Mouse (Mus musculus) lung, adult 2 months (tissue): ENCODE measurements around the gene Plce1. TPM values are rescaled to one million over a fixed set of nuclear protein-coding genes. Genes with fewer than 3 reads are reported as not detected.

Experiments used
- DNase-seq: peaks from one replicate; pipeline ENCODE4 v3.0.0; 2022
- H3K4me1 ChIP-seq: fragments of 200-500 bp; 2 replicates; pipeline ENCODE4 v1.6.1; 2011; ENCODE audit warnings: low read length; ENCODE audit not compliant: control insufficient read depth, insufficient read depth
- H3K4me3 ChIP-seq: fragments of 200-500 bp; replicated peaks from 2 replicates; pipeline ENCODE3; 2011; ENCODE audit warnings: low read depth, mild to moderate bottlenecking, control low read depth, low read length; ENCODE audit errors: extremely low read depth
- CTCF ChIP-seq: fragments of 200-500 bp; IDR thresholded peaks from 2 replicates; pipeline ENCODE4 v1.5.1; 2011; ENCODE audit warnings: mild to moderate bottlenecking, low read length, control low read depth; ENCODE audit not compliant: insufficient read depth
- POLR2A ChIP-seq: fragments of 200-500 bp; IDR thresholded peaks from 2 replicates; pipeline ENCODE4 v1.6.1; 2011; ENCODE audit warnings: low read depth, mild to moderate bottlenecking, control low read depth, low read length, borderline replicate concordance; ENCODE audit errors: extremely low read depth
- WGBS: fragments of 180-500 bp; shearing (Covaris S2); methylation state at CpG from one replicate; pipeline ENCODE4 v1.1.7; 2018; 5-methylcytosine and 5-hydroxymethylcytosine counted together
- polyA plus RNA-seq: library from polyadenylated mRNA; depleted of rRNA; stranded (reverse); fragments of >200 nt; gene quantifications from 2 replicates; pipeline ENCODE4 v1.2.3, GENCODE M21; 2012

The Plce1 gene
- polyA plus RNA-seq, 1 experiment, result 9.0 TPM

DNA sequence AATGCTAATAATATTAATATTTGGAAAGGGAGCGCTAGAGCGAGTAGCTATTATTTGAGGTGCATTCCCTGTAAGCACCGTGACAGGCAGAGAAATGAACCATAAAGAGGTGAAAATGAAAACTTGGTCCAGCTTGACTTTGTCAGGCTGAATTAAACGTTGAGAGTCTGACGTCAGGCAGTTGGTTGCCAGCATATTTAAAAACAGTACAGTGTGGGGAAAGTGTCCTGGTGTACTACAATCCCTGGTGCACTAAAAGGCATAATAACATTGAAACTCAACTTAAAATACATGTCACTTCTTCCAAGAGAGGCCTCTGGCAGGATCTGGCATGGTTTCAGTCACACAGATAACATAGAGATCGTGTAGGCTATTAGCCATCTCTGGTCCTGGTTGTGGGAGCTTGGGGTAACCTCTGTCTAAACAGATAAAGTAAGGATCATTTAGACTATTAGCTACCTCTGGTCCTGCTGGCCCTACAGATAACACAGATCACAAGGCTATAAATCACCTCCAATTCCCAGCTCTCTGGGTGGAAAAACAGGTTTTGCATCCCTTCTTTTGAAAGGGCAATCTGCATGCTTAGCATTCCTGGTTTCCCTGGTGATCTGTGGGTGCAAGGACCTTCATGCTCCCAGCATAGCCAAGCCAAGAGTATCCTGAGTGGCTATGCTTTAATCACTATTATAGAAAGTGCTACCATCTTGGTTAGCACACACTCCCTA, 164.1 kb downstream of the Plce1 start:
- no peak for DNase-seq
- Histone ChIP-seq H3K4me1 (no peaks in the 10 kb centered on the region; the same call in 1 of the 2 replicates), H3K4me3 (no peak overlapping the region)
- TF ChIP-seq CTCF (no peak), POLR2A (no peak)
- WGBS, result 38% methylated on average over 6 of the region's 6 CpGs

DNA sequence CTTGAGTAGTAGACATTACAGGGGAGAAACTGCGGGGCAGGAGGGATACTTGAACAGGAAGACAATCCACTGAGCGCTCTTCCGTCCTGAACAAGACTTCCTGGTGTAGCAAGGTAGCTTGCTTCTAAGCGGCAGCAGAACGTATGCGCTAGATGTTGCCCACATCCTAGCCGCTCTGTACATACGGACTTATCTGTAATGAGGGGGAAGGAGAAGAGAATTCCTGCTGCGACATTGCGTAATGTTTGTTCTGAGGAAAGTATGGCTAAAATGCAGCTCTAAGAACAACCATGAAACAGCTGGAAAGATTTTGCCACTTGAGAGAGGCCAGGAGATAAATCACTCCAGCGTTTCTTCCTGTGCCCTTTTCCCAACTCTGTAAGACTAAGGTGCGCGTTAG, 177.1 kb downstream of the Plce1 start:
- H3K4me1 ChIP-seq, result 0 out of 2 replicates have a peak, but pooled peaks cover 3% of the 10 kb centered on the region
- no peak for TF ChIP-seq POLR2A
- no peak for TF ChIP-seq CTCF
- WGBS, result 54% methylated on average over 13 of the region's 13 CpGs
- DNase-seq, result peak; percentile 15
- H3K4me3 ChIP-seq, result no peak overlapping the region

DNA sequence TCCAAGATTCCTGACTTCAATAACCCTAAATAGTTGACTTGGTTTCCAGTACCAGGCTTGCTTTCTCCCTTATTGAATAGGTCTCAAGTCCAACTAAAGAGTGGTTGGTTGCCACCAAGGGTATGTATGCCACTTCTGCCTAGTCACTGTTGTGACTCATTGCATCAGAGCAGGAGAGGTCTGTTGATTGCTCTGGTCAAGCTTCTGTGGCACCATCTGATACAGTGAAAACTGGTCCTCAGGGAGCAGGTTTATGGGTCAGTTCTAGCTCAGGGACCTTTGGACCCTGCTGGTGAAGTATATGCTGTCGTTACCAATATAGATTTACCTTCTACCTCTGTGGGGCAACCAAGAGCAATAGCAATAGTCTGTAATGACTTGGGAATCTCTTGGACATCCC, 184.5 kb downstream of the Plce1 start:
- TF ChIP-seq POLR2A, result no peak
- TF ChIP-seq CTCF, result no peak
- DNase-seq, result no peak
- WGBS, result 76% methylated on average over 1 of the region's 1 CpGs
- Histone ChIP-seq H3K4me3 (no peak overlapping the region), H3K4me1 (no peaks in the 10 kb centered on the region)

DNA sequence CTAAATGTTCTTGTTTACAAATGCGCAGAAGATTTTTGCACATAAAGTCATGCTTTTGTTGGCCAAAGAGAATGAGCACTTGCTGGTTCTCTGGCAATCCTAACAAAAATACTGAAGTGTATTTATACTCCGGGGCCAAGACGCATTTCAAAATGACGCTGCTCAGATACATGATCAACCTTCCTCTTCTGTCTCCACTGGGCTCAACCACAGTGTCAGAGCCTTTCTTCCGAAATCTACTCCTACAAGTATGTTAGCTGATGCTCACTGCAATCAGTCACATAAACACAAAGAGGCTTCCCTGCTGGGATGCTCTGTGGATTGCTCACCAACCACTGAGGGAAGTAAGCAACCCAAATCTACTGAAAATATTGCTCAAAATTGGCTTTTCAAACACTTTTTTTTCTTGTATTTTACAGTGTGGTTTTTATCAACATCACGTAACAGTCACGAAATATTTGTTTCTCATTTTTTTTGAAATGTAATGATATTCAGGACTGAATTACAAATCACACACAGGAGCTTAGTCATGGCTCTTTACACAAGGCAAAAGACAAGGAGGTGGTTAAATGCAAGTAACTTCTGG, 191.2 kb downstream of the Plce1 start:
- DNase-seq, result no peak
- H3K4me3 ChIP-seq, result no peak overlapping the region
- TF ChIP-seq POLR2A (no peak), CTCF (no peak)
- WGBS, result 70% methylated on average over 7 of the region's 7 CpGs
- no peaks in the 10 kb centered on the region for H3K4me1 ChIP-seq

DNA sequence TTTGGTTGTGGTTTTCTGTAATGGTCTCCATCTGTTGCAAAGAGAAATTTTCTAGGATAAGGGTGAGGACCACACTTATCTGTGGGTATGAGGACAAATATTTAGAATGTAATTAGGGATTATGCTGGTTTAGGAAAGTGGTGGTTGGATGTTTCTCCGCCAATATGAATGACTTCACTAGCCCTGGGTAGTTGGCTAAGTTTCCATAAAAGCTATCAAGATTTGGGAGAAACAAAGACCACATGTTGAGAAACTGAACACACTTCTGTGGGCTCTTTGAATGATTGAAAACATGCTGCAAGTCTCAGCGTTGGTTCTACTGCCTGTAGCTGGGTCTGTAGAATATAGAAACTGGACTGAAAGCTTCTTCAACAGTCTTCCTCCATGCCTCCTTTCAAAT, 193.0 kb downstream of the Plce1 start:
- WGBS, result 70% methylated on average over 2 of the region's 2 CpGs
- Histone ChIP-seq H3K4me3 (no peak overlapping the region), H3K4me1 (no peaks in the 10 kb centered on the region)
- no peak for DNase-seq
- TF ChIP-seq POLR2A (no peak), CTCF (no peak)

DNA sequence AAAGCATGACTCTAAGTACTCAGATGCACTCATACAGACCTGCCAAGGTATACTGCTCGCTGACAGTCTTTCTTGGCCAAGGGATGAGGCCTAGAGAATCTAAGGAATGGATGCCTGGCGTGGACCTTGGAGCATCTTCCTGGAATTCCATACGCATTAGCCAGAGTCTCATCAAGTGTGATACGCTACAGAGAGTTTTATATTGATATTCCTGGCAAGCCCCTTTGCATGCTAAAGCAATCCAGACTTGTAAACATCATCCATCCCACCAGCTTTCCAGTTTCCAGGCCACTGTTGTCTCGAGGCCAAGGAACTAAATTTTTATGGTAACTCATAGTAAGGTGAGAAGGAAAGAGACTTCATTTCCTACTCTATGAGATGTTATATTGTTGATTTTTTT, 197.7 kb downstream of the Plce1 start:
- TF ChIP-seq CTCF (no peak), POLR2A (no peak)
- Histone ChIP-seq H3K4me1 (no peaks in the 10 kb centered on the region), H3K4me3 (no peak overlapping the region)
- 82% methylated on average over 5 of the region's 5 CpGs for WGBS
- no peak for DNase-seq

DNA sequence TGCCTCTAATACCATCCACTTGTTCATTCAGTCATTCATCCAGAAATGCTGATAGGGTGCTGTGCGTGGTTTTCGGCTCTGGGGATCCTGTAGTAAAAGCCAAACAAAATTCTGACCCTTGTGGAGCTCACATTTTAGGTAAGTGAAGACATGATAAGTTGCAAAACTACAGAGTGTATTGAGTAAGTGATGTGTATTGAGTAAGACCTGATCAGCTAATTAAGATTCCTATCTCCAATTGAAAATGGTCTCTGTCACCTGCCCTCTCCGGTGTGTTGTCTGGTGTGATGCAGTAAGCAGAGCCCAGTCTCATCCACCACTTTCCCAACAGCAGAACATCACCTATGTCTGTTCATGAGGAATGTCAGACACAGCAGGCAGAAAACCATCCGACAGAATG, 198.6 kb downstream of the Plce1 start:
- WGBS, result 92% methylated on average over 4 of the region's 4 CpGs
- TF ChIP-seq CTCF (no peak), POLR2A (no peak)
- DNase-seq, result no peak
- no peaks in the 10 kb centered on the region for H3K4me1 ChIP-seq
- no peak overlapping the region for H3K4me3 ChIP-seq

DNA sequence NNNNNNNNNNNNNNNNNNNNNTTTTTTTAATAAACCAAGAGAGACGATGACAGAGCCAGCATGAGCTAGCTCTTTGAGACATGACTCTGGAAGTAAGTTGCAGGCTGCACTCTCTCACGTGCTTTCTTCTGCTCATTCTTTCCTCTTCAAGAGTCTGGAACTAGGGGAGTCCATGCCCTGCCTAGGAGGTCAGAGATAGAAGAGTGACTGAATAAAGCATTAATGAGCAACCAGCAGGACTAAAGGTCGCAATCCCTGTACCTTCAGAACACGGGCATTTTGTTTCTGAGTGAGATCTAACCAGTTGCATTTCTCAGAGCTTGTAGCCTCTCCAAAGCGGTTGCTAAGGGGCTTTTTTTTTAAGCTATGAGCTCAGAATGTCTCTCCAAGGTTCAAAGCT, 206.4 kb downstream of the Plce1 start:
- TF ChIP-seq POLR2A (no peak), CTCF (no peak)
- Histone ChIP-seq H3K4me1 (no peaks in the 10 kb centered on the region), H3K4me3 (no peak overlapping the region)
- DNase-seq, result no peak
- WGBS, result 71% methylated on average over 5 of the region's 5 CpGs

DNA sequence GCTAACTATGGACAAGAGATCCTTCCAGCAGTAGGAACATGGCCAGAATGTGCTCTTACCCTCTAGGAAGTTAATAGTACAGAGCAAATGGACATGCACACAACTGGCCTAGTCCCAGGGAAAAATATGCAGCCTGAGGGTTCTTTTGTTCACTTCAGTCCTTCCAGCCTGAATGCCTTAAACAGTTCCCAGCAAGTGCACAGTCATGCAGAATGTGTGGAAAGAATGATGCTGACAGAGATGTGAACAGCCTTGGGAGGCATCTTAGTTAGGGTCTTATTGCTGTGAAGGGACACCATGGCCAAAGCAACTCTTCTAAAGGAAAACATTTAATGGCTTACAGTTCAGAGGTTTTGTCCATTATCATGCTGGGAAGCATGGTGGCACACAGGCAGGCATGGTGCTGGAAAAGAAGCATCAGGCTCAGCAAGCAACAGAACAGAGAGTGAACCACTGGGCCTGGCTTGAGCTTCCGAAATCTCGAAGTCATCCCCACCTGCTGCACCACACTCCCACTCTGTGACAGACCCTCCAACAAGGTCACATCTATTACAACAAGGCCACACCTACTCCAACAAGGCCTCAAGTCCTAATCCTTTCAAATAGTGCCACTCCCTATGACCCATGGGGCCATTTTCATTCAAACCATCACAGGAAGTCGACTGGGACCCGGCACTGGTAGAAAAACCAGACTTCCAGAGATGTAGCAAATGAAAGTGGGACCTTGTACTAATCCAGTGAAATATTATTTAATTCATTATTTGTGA, 208.0 kb downstream of the Plce1 start:
- no peak for TF ChIP-seq CTCF
- no peak overlapping the region for H3K4me3 ChIP-seq
- DNase-seq, result no peak
- WGBS, result 89% methylated on average over 4 of the region's 4 CpGs
- no peaks in the 10 kb centered on the region for H3K4me1 ChIP-seq

DNA sequence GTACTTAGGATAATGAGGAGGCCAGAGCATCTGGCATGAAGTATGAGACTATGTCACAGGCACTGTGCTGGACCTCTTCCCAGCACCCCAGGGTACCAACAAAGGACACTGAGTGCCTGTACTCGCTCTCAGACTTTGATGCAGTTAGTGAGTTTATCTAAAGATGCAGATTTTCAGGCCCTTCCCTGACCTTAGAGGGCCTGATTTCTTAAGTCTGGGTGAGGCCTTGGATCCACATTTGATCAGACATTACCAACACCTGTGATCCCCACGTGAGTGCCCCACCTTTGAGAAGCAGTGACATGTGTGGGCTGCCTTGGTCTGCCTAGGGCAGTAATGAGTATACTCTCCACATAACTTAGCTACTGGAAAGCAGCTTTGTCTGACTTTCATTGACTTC, 209.4 kb downstream of the Plce1 start:
- no peak for TF ChIP-seq POLR2A
- no peak for TF ChIP-seq CTCF
- 69% methylated on average over 2 of the region's 2 CpGs for WGBS
- Histone ChIP-seq H3K4me1 (no peaks in the 10 kb centered on the region), H3K4me3 (no peak overlapping the region)
- DNase-seq, result no peak
